Mouse (Mus musculus) E14TG2a.4 (cell line): Measurements from ENCODE around the gene Gm8113.
"Not testable (repeated sequence)": the region's sequence is repeated elsewhere in the genome, so short reads cannot be mapped to it uniquely, and the experiment has no call there.

Experiments used
- CTCF ChIP-seq: conservative IDR thresholded peaks from 2 replicates; pipeline ENCODE4 v1.5.1; 2014; ENCODE audit warnings: low read length
- POU5F1 ChIP-seq: IDR thresholded peaks from 2 replicates; pipeline ENCODE4 v1.6.1; 2014; ENCODE audit warnings: low read length, borderline replicate concordance

GRCm38 (mm10) chr14:43953382-43953781, 28.2 kb downstream of the Gm8113 start:
- TF ChIP-seq CTCF, POU5F1: not testable (repeated sequence)
